Mouse (Mus musculus) kidney, adult 2 months (tissue): ENCODE measurements at regions not wholly inside any gene's neighbourhood (a gene's known extent, or its start where the extent isn't known, plus 50 kb on each side); places are given as distances from the start of the nearest gene placed in this dataset.

Experiments
- DNase-seq: peaks from one replicate; pipeline ENCODE4 v3.0.0; 2021
- H3K27ac ChIP-seq: fragments of 200-500 bp; 2 replicates; pipeline ENCODE4 v1.5.1; 2012; ENCODE audit warnings: low read depth, low read length, control low read depth, inconsistent platforms; ENCODE audit not compliant: insufficient read depth
- H3K27me3 ChIP-seq: fragments of 200-500 bp; replicated peaks from 2 replicates; pipeline ENCODE4 v1.6.1; 2012; ENCODE audit warnings: mild to moderate bottlenecking, moderate library complexity, low read length, inconsistent platforms; ENCODE audit not compliant: control insufficient read depth, insufficient read depth
- H3K36me3 ChIP-seq: fragments of 200-500 bp; 2 replicates; pipeline ENCODE4 v1.6.1; 2012; ENCODE audit warnings: mild to moderate bottlenecking, moderate library complexity, low read length, inconsistent platforms; ENCODE audit not compliant: control insufficient read depth, insufficient read depth
- H3K4me1 ChIP-seq: fragments of 200-500 bp; 2 replicates; pipeline ENCODE4 v1.6.1; 2011; ENCODE audit warnings: low read length; ENCODE audit not compliant: control insufficient read depth, insufficient read depth
- H3K4me3 ChIP-seq: fragments of 200-500 bp; 2 replicates; pipeline ENCODE4 v1.5.1; 2011; ENCODE audit warnings: mild to moderate bottlenecking, low read depth, low read length, control low read depth; ENCODE audit not compliant: insufficient read depth
- CTCF ChIP-seq: fragments of 200-500 bp; conservative IDR thresholded peaks from 2 replicates; pipeline ENCODE4 v1.5.1; 2011; ENCODE audit warnings: low read depth, mild to moderate bottlenecking, control low read depth, low read length, moderate library complexity, mixed read lengths; ENCODE audit not compliant: insufficient read depth, insufficient read length
- POLR2A ChIP-seq: fragments of 200-500 bp; IDR thresholded peaks from one replicate; pipeline ENCODE4 v1.6.1; 2011; ENCODE audit warnings: low read depth, low read length, control low read depth
- WGBS: fragments of 180-500 bp; shearing (Covaris S2); methylation state at CpG from one replicate; pipeline ENCODE4 v1.1.7; 2018; 5-methylcytosine and 5-hydroxymethylcytosine counted together

DNA sequence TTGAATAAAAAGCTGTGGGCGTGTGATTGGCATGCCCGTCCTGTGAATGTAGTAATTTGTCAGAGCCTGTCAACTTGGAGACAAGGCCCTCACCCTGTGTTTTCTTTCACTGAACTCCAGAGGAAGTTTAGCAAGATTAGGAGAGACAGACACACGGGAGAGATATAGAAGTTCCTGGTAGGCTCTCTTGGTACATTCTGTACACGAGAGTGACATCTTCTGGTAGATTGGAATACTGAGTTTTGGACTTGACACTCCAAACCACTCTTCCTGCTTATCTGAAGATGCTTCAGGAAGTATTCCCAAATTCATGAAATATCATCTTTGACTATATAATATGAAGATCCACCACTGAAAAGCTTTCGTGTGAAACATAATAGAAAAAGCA is 311.5 kb upstream of the Zc3h15 start:
- H3K36me3 ChIP-seq = no peaks in the 10 kb centered on the region
- H3K4me3 ChIP-seq = no peak overlapping the region
- 27% methylated on average over 5 of the region's 5 CpGs for WGBS
- H3K4me1 ChIP-seq = no peaks in the 10 kb centered on the region
- no peaks in the 10 kb centered on the region for H3K27me3 ChIP-seq
- no peak overlapping the region for H3K27ac ChIP-seq
- peak; percentile 4 for DNase-seq
- TF ChIP-seq CTCF (no peak), POLR2A (no peak)

DNA sequence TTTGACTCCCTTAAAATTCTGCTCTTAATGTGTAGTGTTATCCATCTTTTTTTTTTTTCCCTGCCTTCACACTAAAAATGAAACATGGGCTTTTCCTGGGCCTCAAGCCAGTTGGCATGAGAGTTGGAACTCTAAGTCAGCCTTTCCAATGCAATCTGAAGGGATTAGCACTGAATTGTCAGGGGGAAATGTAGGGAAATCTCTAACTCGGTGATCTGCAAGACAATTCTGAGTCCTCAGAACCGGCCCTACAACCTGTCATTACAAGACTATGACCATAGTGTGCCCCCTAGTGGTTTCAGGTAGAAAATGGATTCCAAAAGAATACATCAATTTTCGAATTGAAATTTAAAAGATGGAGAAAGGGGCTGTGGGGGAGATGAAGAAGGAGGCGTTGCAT is 306.9 kb upstream of the Zc3h15 start:
- TF ChIP-seq CTCF (no peak), POLR2A (no peak)
- Histone ChIP-seq H3K4me1 (no peaks in the 10 kb centered on the region), H3K27me3 (no peaks in the 10 kb centered on the region), H3K27ac (no peak overlapping the region), H3K4me3 (no peak overlapping the region), H3K36me3 (no peaks in the 10 kb centered on the region)
- peak; percentile 6 for DNase-seq
- WGBS = 29% methylated on average over 4 of the region's 4 CpGs

DNA sequence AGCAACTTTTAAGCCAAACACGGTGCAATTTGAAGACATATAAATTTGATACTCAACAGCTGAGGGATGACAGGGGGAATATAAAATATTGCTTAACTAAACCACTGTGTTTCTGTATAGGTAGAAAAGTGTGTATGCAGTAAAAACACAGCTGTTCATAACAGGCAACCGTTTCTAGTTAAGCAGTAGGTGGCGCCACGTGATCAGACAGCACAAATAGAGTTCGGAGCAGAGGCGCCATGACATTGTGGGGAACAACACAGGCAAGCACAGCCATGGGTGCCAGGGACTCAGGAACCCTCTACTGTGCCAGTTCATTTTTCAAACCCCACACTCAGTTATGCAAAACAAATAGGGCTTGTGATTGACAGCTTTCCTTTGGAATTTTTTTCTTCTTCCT is 304.1 kb upstream of the Zc3h15 start:
- WGBS = 79% methylated on average over 6 of the region's 6 CpGs
- H3K36me3 ChIP-seq = no peaks in the 10 kb centered on the region
- H3K27me3 ChIP-seq = no peaks in the 10 kb centered on the region
- TF ChIP-seq POLR2A (no peak), CTCF (no peak)
- H3K4me1 ChIP-seq = no peaks in the 10 kb centered on the region
- no peak overlapping the region for H3K27ac ChIP-seq
- no peak overlapping the region for H3K4me3 ChIP-seq
- DNase-seq = no peak
